Mouse (Mus musculus) heart, embryonic 13.5 days (tissue): Measurements from ENCODE around the gene Rph3al. TPM values are rescaled to one million over a fixed set of nuclear protein-coding genes. Genes with fewer than 3 reads are reported as not detected.
A peak's percentile ranks its signal among the peaks of the same experiment; 100 is the strongest.

Source experiments
- ATAC-seq: fragments of 200-750 bp; cut with Nextera tagmentation; 2 replicates; pipeline ENCODE4 v1.8.0; 2017; ENCODE audit warnings: moderate TSS enrichment; ENCODE audit not compliant: insufficient number of reproducible peaks, low FRiP score, low TSS enrichment; ENCODE audit errors: extremely low read depth
- H3K27ac ChIP-seq: fragments of 300-500 bp; sonication (generic); replicated peaks from 2 replicates; pipeline ENCODE4 v1.5.1; 2015; ENCODE audit warnings: moderate library complexity, mild to moderate bottlenecking, inconsistent platforms
- H3K27me3 ChIP-seq: fragments of 300-500 bp; sonication (generic); replicated peaks from 2 replicates; pipeline ENCODE4 v1.6.1; 2015; ENCODE audit warnings: mild to moderate bottlenecking, inconsistent platforms
- H3K36me3 ChIP-seq: fragments of 300-500 bp; sonication (generic); 2 replicates; pipeline ENCODE4 v1.6.1; 2015; ENCODE audit warnings: mild to moderate bottlenecking, inconsistent platforms
- H3K4me1 ChIP-seq: fragments of 300-500 bp; sonication (generic); 2 replicates; pipeline ENCODE4 v1.6.1; 2015; ENCODE audit warnings: inconsistent platforms
- H3K4me2 ChIP-seq: fragments of 300-500 bp; sonication (generic); 2 replicates; pipeline ENCODE4 v1.6.1; 2015; ENCODE audit warnings: inconsistent platforms, mild to moderate bottlenecking, moderate library complexity
- H3K4me3 ChIP-seq: fragments of 300-500 bp; sonication (generic); 2 replicates; pipeline ENCODE4 v1.5.1; 2015; ENCODE audit warnings: moderate library complexity, mild to moderate bottlenecking, inconsistent platforms
- H3K9ac ChIP-seq: fragments of 300-500 bp; sonication (generic); 2 replicates; pipeline ENCODE4 v1.6.1; 2015; ENCODE audit warnings: inconsistent platforms, mild to moderate bottlenecking, moderate library complexity
- H3K9me3 ChIP-seq: fragments of 300-500 bp; sonication (generic); 2 replicates; pipeline ENCODE4 v1.6.1; 2016; ENCODE audit warnings: inconsistent platforms
- WGBS: fragments of 180-500 bp; shearing (Covaris S2); methylation state at CpG from one replicate; pipeline ENCODE4 v1.1.7; 2015; ENCODE audit warnings: mixed read lengths; 5-methylcytosine and 5-hydroxymethylcytosine counted together
- polyA plus RNA-seq: library from polyadenylated mRNA; unstranded; fragments of >200 nt; fragmentation: Nextera tagmentation; extraction: Ambion mirVana; gene quantifications from 2 replicates; pipeline ENCODE4 v1.2.1, GENCODE M21; 2015

The Rph3al gene
- 5.3 and 5.4 TPM in 2 replicates for polyA plus RNA-seq

- no peak for ATAC-seq
- Histone ChIP-seq H3K9ac (peak within 1 kb of the TSS; percentile 75), H3K9me3 (no peaks in the 10 kb centered on the region; the same call in 1 of the 2 replicates), H3K4me2 (peak within 1 kb of the TSS; percentile 59), H3K4me3 (peak within 1 kb of the TSS; percentile 33), H3K36me3 (no peaks in the 10 kb centered on the region), H3K4me1 (peaks cover 54% of the 10 kb centered on the region), H3K27me3 (no peaks in the 10 kb centered on the region), H3K27ac (peak within 1 kb of the TSS; percentile 90)
- 54% methylated on average over 6 of the region's 6 CpGs for WGBS
Observed at GRCm38 (mm10) chr11:75938379-75938906, at the start of gene Rph3al. TSS of gene Rph3al (minus strand) at chr11:75938429.

GRCm38 (mm10) chr11:75985948-75986347, 47.7 kb upstream of the Rph3al start:
- Histone ChIP-seq H3K4me2 (no peak overlapping the region), H3K4me1 (no peaks in the 10 kb centered on the region), H3K4me3 (no peak overlapping the region), H3K27me3 (no peaks in the 10 kb centered on the region; the same call in 1 of the 2 replicates), H3K36me3 (no peaks in the 10 kb centered on the region), H3K9ac (no peak overlapping the region), H3K9me3 (no peaks in the 10 kb centered on the region), H3K27ac (no peak overlapping the region)
- WGBS: 66% methylated on average over 7 of the region's 7 CpGs
- no peak for ATAC-seq

GRCm38 (mm10) chr11:75984581-75984980, 46.4 kb upstream of the Rph3al start:
- Histone ChIP-seq H3K36me3 (no peaks in the 10 kb centered on the region), H3K4me2 (no peak overlapping the region), H3K9me3 (no peaks in the 10 kb centered on the region), H3K27ac (no peak overlapping the region), H3K4me3 (no peak overlapping the region), H3K27me3 (no peaks in the 10 kb centered on the region), H3K4me1 (no peaks in the 10 kb centered on the region), H3K9ac (no peak overlapping the region)
- ATAC-seq: no peak
- 42% methylated on average over 1 of the region's 1 CpGs for WGBS

- Histone ChIP-seq H3K27me3 (no peaks in the 10 kb centered on the region), H3K4me2 (no peak overlapping the region), H3K36me3 (no peaks in the 10 kb centered on the region), H3K9me3 (no peaks in the 10 kb centered on the region), H3K9ac (no peak overlapping the region), H3K4me1 (no peaks in the 10 kb centered on the region), H3K27ac (no peak overlapping the region), H3K4me3 (no peak overlapping the region)
- no peak for ATAC-seq
- WGBS: 77% methylated on average over 4 of the region's 4 CpGs
Observed at GRCm38 (mm10) chr11:75983194-75983593, 45.0 kb upstream of the Rph3al start.

GRCm38 (mm10) chr11:75980413-75980812, 42.2 kb upstream of the Rph3al start:
- H3K27me3 ChIP-seq: no peaks in the 10 kb centered on the region
- H3K36me3 ChIP-seq: no peaks in the 10 kb centered on the region
- H3K27ac ChIP-seq: no peak overlapping the region
- H3K4me2 ChIP-seq: no peak overlapping the region
- H3K4me3 ChIP-seq: no peak overlapping the region
- no peak overlapping the region for H3K9ac ChIP-seq
- ATAC-seq: no peak
- WGBS: 11% methylated on average over 2 of the region's 2 CpGs
- no peaks in the 10 kb centered on the region for H3K4me1 ChIP-seq
- H3K9me3 ChIP-seq: no peaks in the 10 kb centered on the region

GRCm38 (mm10) chr11:75978051-75978450, 39.8 kb upstream of the Rph3al start:
- no peaks in the 10 kb centered on the region for H3K36me3 ChIP-seq
- H3K9ac ChIP-seq: no peak overlapping the region
- no peak overlapping the region for H3K4me3 ChIP-seq
- H3K4me2 ChIP-seq: no peak overlapping the region
- ATAC-seq: no peak
- H3K27me3 ChIP-seq: 0 out of 2 replicates have a peak, but pooled peaks cover under 1% of the 10 kb centered on the region
- WGBS: 70% methylated on average over 6 of the region's 6 CpGs
- peaks cover 4% of the 10 kb centered on the region for H3K9me3 ChIP-seq
- no peak overlapping the region for H3K27ac ChIP-seq
- peaks cover 2% of the 10 kb centered on the region; the same call in 1 of the 2 replicates for H3K4me1 ChIP-seq

GRCm38 (mm10) chr11:75976748-75977147, 38.5 kb upstream of the Rph3al start:
- H3K36me3 ChIP-seq: no peaks in the 10 kb centered on the region
- 0 out of 2 replicates have a peak, but pooled peaks cover 3% of the 10 kb centered on the region for H3K27me3 ChIP-seq
- 54% methylated on average over 8 of the region's 8 CpGs for WGBS
- no peak overlapping the region for H3K27ac ChIP-seq
- H3K4me1 ChIP-seq: peaks cover 5% of the 10 kb centered on the region; the same call in 1 of the 2 replicates
- peaks cover 4% of the 10 kb centered on the region for H3K9me3 ChIP-seq
- H3K9ac ChIP-seq: no peak overlapping the region
- H3K4me3 ChIP-seq: no peak overlapping the region
- H3K4me2 ChIP-seq: no peak overlapping the region
- no peak for ATAC-seq

GRCm38 (mm10) chr11:75973988-75974387, 35.8 kb upstream of the Rph3al start:
- no peak for ATAC-seq
- Histone ChIP-seq H3K27ac (no peak overlapping the region), H3K4me1 (peaks cover 5% of the 10 kb centered on the region; the same call in 1 of the 2 replicates), H3K9ac (no peak overlapping the region), H3K9me3 (peaks cover 4% of the 10 kb centered on the region), H3K4me2 (no peak overlapping the region), H3K36me3 (no peaks in the 10 kb centered on the region), H3K27me3 (peaks cover 15% of the 10 kb centered on the region; the same call in 1 of the 2 replicates), H3K4me3 (no peak overlapping the region)
- 68% methylated on average over 1 of the region's 1 CpGs for WGBS

- Histone ChIP-seq H3K27ac (no peak overlapping the region), H3K4me3 (no peak overlapping the region), H3K9ac (no peak overlapping the region), H3K4me2 (no peak overlapping the region), H3K4me1 (peaks cover 5% of the 10 kb centered on the region; the same call in 1 of the 2 replicates), H3K36me3 (no peaks in the 10 kb centered on the region), H3K9me3 (peaks cover 4% of the 10 kb centered on the region), H3K27me3 (peaks cover 25% of the 10 kb centered on the region)
- no peak for ATAC-seq
- WGBS: 22% methylated on average over 7 of the region's 7 CpGs
Observed at GRCm38 (mm10) chr11:75972916-75973567, 34.8 kb upstream of the Rph3al start.

- ATAC-seq: no peak
- H3K9me3 ChIP-seq: peaks cover 4% of the 10 kb centered on the region
Observed at GRCm38 (mm10) chr11:75972188-75972587, 34.0 kb upstream of the Rph3al start.

GRCm38 (mm10) chr11:75970629-75971028, 32.4 kb upstream of the Rph3al start:
- no peak for ATAC-seq
- H3K4me2 ChIP-seq: no peak overlapping the region
- H3K36me3 ChIP-seq: no peaks in the 10 kb centered on the region
- H3K9ac ChIP-seq: no peak overlapping the region
- H3K4me3 ChIP-seq: no peak overlapping the region
- peaks cover 17% of the 10 kb centered on the region for H3K4me1 ChIP-seq
- peaks cover 4% of the 10 kb centered on the region for H3K9me3 ChIP-seq
- 22% methylated on average over 3 of the region's 3 CpGs for WGBS
- no peak overlapping the region for H3K27ac ChIP-seq
- peaks cover 37% of the 10 kb centered on the region for H3K27me3 ChIP-seq

More at GRCm38 (mm10) chr11:75972188-75972587, 34.0 kb upstream of the Rph3al start:
- no peak overlapping the region for H3K4me2 ChIP-seq
- no peak overlapping the region for H3K4me3 ChIP-seq
- H3K27ac ChIP-seq: no peak overlapping the region
- H3K4me1 ChIP-seq: peaks cover 8% of the 10 kb centered on the region; the same call in 1 of the 2 replicates
- 74% methylated on average over 3 of the region's 3 CpGs for WGBS
- H3K36me3 ChIP-seq: no peaks in the 10 kb centered on the region
- H3K9ac ChIP-seq: no peak overlapping the region
- H3K27me3 ChIP-seq: peaks cover 31% of the 10 kb centered on the region

- 83% methylated on average over 6 of the region's 6 CpGs for WGBS
- Histone ChIP-seq H3K4me1 (peaks cover 27% of the 10 kb centered on the region), H3K9me3 (no peaks in the 10 kb centered on the region), H3K4me2 (no peak overlapping the region), H3K27ac (no peak overlapping the region), H3K9ac (no peak overlapping the region), H3K4me3 (no peak overlapping the region), H3K27me3 (peaks cover 45% of the 10 kb centered on the region), H3K36me3 (no peaks in the 10 kb centered on the region)
- ATAC-seq: no peak
Observed at GRCm38 (mm10) chr11:75968761-75969160, 30.5 kb upstream of the Rph3al start.
